ENCODE assay signal across 8 mouse cellular contexts in the genomic region with DNA sequence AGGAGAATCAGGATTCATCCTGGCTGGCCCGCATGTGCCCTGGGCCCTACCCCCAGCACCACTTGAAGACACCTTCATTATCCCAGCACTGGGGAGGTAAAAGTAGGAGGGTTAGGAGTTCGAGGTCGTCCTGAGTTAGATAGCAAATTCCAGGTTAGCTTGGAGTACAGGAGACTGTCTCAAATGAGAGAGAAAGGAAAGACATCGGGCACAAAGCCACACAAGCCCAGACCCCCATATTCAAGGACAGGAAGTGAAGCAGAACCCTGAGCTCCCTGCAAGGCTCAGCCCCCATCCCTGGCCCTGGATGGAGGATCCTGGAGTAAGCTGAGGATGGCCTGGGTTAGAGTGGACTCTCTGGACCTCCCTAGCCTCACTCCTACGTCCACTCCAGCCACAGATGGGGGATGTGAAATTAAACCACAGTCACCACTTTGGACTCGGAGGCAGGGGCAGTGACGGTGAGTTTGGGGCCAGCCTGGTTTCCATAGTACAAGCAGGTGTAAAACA. TPM values are rescaled to one million over a fixed set of nuclear protein-coding genes. Genes with fewer than 3 reads are reported as not detected.
A peak's percentile ranks its signal among the peaks of the same experiment; 100 is the strongest.
DNase-seq lines count a peak whose midpoint lies in the region; ATAC-seq and TF ChIP-seq lines count a peak whose summit lies in the region.

No protein-coding gene starts in this region.

- H3K36me3 ChIP-seq in heart, embryonic 14.5 days (ENCODE audit: control insufficient read depth, insufficient read depth, low read length) = no peaks in the 10 kb centered on the region
- H3K36me3 ChIP-seq in hindbrain, embryonic 13.5 days = no peaks in the 10 kb centered on the region
- no peaks in the 10 kb centered on the region for H3K36me3 ChIP-seq in midbrain, embryonic 12.5 days

- 32% methylated on average over 7 of the region's 7 CpGs for WGBS in heart, embryonic 14.5 days
- 27% methylated on average over 7 of the region's 7 CpGs for WGBS in hindbrain, embryonic 13.5 days
- WGBS in midbrain, embryonic 12.5 days = 6% methylated on average over 7 of the region's 7 CpGs

- no peak for DNase-seq in heart, adult 9 months (ENCODE audit: low spot score in 2 of 2)
- DNase-seq in retina, embryonic 14.5 days (ENCODE audit: low spot score) = no peak
- no peak for DNase-seq in thymus, postnatal 0 days (ENCODE audit: low spot score)
- no peak for DNase-seq in adrenal gland, postnatal 14 days

- H3K4me2 ChIP-seq in heart, embryonic 14.5 days (ENCODE audit: low read length) = peak overlapping the region; percentile 68
- H3K4me2 ChIP-seq in hindbrain, embryonic 13.5 days = peak overlapping the region; percentile 51
- H3K4me2 ChIP-seq in midbrain, embryonic 12.5 days (replicated peaks) = peak overlapping the region; percentile 44; the same call in 1 of the 2 replicates

- ATAC-seq in heart, embryonic 14.5 days (ENCODE audit: insufficient number of reproducible peaks, insufficient read depth, low FRiP score, low read depth) = no peak
- no peak for ATAC-seq in hindbrain, embryonic 13.5 days (ENCODE audit: low FRiP score)
- no peak for ATAC-seq in midbrain, embryonic 12.5 days (ENCODE audit: low FRiP score, low read depth)

- H3K9me3 ChIP-seq in heart, embryonic 14.5 days (ENCODE audit: control insufficient read depth, low read length) = no peaks in the 10 kb centered on the region
- H3K9me3 ChIP-seq in hindbrain, embryonic 13.5 days = no peaks in the 10 kb centered on the region
- no peaks in the 10 kb centered on the region for H3K9me3 ChIP-seq in midbrain, embryonic 12.5 days

- H3K4me3 ChIP-seq in heart, embryonic 14.5 days (ENCODE audit: control insufficient read depth in 1 of 2, insufficient read depth in 1 of 2, low read depth in 1 of 2, low read length in 2 of 2) = peak overlapping the region; percentile 31 to 41
- peak overlapping the region; percentile 51 for H3K4me3 ChIP-seq in bone marrow macrophage, adult 2 months (ENCODE audit: insufficient read depth, low read length)
- H3K4me3 ChIP-seq in hindbrain, embryonic 13.5 days = peak overlapping the region; percentile 7; the same call in 1 of the 2 replicates
- no peak overlapping the region for H3K4me3 ChIP-seq in midbrain, embryonic 12.5 days

- H3K27me3 ChIP-seq in heart, embryonic 14.5 days (ENCODE audit: control insufficient read depth, insufficient read depth, low read length) = no peaks in the 10 kb centered on the region
- H3K27me3 ChIP-seq in hindbrain, embryonic 13.5 days = peaks cover 46% of the 10 kb centered on the region
- H3K27me3 ChIP-seq in midbrain, embryonic 12.5 days = peaks cover 59% of the 10 kb centered on the region

- H3K27ac ChIP-seq in heart, embryonic 14.5 days (replicated peaks in 1 of 2; ENCODE audit: control insufficient read depth in 1 of 2, insufficient read depth in 1 of 2, low read depth in 2 of 2, low read length in 2 of 2) = peak overlapping the region; percentile 25 to 79; a peak in 1 of 4 replicates
- H3K27ac ChIP-seq in bone marrow macrophage, adult 2 months (ENCODE audit: insufficient read depth, low read depth, low read length) = no peak overlapping the region
- H3K27ac ChIP-seq in hindbrain, embryonic 13.5 days = no peak overlapping the region
- H3K27ac ChIP-seq in midbrain, embryonic 12.5 days (replicated peaks) = no peak overlapping the region

- H3K9ac ChIP-seq in heart, embryonic 14.5 days (ENCODE audit: low read length) = peak overlapping the region; percentile 65
- H3K9ac ChIP-seq in hindbrain, embryonic 13.5 days = 0 out of 2 replicates have a peak overlapping the region, but pooled peaks have one; percentile 19
- H3K9ac ChIP-seq in midbrain, embryonic 12.5 days (replicated peaks) = no peak overlapping the region

- no peak for TF ChIP-seq CTCF in bone marrow macrophage, adult 2 months (IDR thresholded peaks at IDR 0.05; ENCODE audit: low read depth, low read length)

- peaks cover 33 to 50% of the 10 kb centered on the region in 2 experiments for H3K4me1 ChIP-seq in heart, embryonic 14.5 days (ENCODE audit: control insufficient read depth in 2 of 2, insufficient read depth in 2 of 2, low read length in 2 of 2)
- H3K4me1 ChIP-seq in bone marrow macrophage, adult 2 months (ENCODE audit: control insufficient read depth, insufficient read depth, low read length) = peaks cover 27% of the 10 kb centered on the region
- H3K4me1 ChIP-seq in hindbrain, embryonic 13.5 days (replicated peaks) = peaks cover 51% of the 10 kb centered on the region
- peaks cover 49% of the 10 kb centered on the region for H3K4me1 ChIP-seq in midbrain, embryonic 12.5 days

- TF ChIP-seq POLR2A in bone marrow macrophage, adult 2 months (IDR thresholded peaks at IDR 0.05; ENCODE audit: borderline replicate concordance, low read depth, low read length) = no peak

RNA-seq across cellular contexts. Expression of gene Tle6, which starts 0.6 kb away (rescaled TPM):
- polyA plus RNA-seq in heart, embryonic 14.5 days (2014; fragmentation: Nextera tagmentation; extraction: Ambion mirVana) = 30.7 and 35.3 TPM in 2 replicates
- polyA plus RNA-seq in bone marrow macrophage, adult 2 months (2012; ENCODE audit: insufficient read depth, insufficient read length, missing spikeins) = 42.3 and 47.9 TPM in 2 replicates
- 3.0 and 4.2 TPM in 2 replicates for polyA plus RNA-seq in hindbrain, embryonic 13.5 days (2015; fragmentation: Nextera tagmentation; extraction: Ambion mirVana)
- 2.9 and 5.1 TPM in 2 replicates for polyA plus RNA-seq in midbrain, embryonic 12.5 days (2016; fragmentation: Nextera tagmentation; extraction: Ambion mirVana)
- 3.7 and 4.8 TPM in 2 replicates for polyA plus RNA-seq in thymus, postnatal 0 days (2015; fragmentation: Nextera tagmentation; extraction: Ambion mirVana)
- 10.1 and 15.3 TPM in 2 replicates for total RNA-seq in adrenal gland, postnatal 14 days (2021)

RNA-seq across cellular contexts. Expression of gene BC025920, which starts 4.6 kb away (rescaled TPM):
- polyA plus RNA-seq in heart, embryonic 14.5 days (2014; fragmentation: Nextera tagmentation; extraction: Ambion mirVana) = 0.35 and 0.84 TPM in 2 replicates
- polyA plus RNA-seq in bone marrow macrophage, adult 2 months (2012; ENCODE audit: insufficient read depth, insufficient read length, missing spikeins) = 0.67 and 0.78 TPM in 2 replicates
- 1.8 and 2.7 TPM in 2 replicates for polyA plus RNA-seq in hindbrain, embryonic 13.5 days (2015; fragmentation: Nextera tagmentation; extraction: Ambion mirVana)
- 2.5 and 2.6 TPM in 2 replicates for polyA plus RNA-seq in midbrain, embryonic 12.5 days (2016; fragmentation: Nextera tagmentation; extraction: Ambion mirVana)
- 0.85 and 0.98 TPM in 2 replicates for polyA plus RNA-seq in thymus, postnatal 0 days (2015; fragmentation: Nextera tagmentation; extraction: Ambion mirVana)
- total RNA-seq in adrenal gland, postnatal 14 days (2021) = 2.0 TPM in 2 replicates

RNA-seq across cellular contexts. Expression of gene Sirt6, which starts 26.1 kb away (rescaled TPM):
- polyA plus RNA-seq in heart, embryonic 14.5 days (2014; fragmentation: Nextera tagmentation; extraction: Ambion mirVana) = 22.5 and 23.9 TPM in 2 replicates
- polyA plus RNA-seq in bone marrow macrophage, adult 2 months (2012; ENCODE audit: insufficient read depth, insufficient read length, missing spikeins) = 10.9 and 13.2 TPM in 2 replicates
- 57.7 and 63.8 TPM in 2 replicates for polyA plus RNA-seq in hindbrain, embryonic 13.5 days (2015; fragmentation: Nextera tagmentation; extraction: Ambion mirVana)
- 52.8 and 54.1 TPM in 2 replicates for polyA plus RNA-seq in midbrain, embryonic 12.5 days (2016; fragmentation: Nextera tagmentation; extraction: Ambion mirVana)
- polyA plus RNA-seq in thymus, postnatal 0 days (2015; fragmentation: Nextera tagmentation; extraction: Ambion mirVana) = 26.7 and 31.3 TPM in 2 replicates
- total RNA-seq in adrenal gland, postnatal 14 days (2021) = 22.2 and 24.3 TPM in 2 replicates

RNA-seq across cellular contexts. Expression of gene Ankrd24, which starts 26.9 kb away (rescaled TPM):
- 8.1 and 9.0 TPM in 2 replicates for polyA plus RNA-seq in heart, embryonic 14.5 days (2014; fragmentation: Nextera tagmentation; extraction: Ambion mirVana)
- polyA plus RNA-seq in bone marrow macrophage, adult 2 months (2012; ENCODE audit: insufficient read depth, insufficient read length, missing spikeins) = 7.8 and 9.6 TPM in 2 replicates
- 11.7 and 13.5 TPM in 2 replicates for polyA plus RNA-seq in hindbrain, embryonic 13.5 days (2015; fragmentation: Nextera tagmentation; extraction: Ambion mirVana)
- polyA plus RNA-seq in midbrain, embryonic 12.5 days (2016; fragmentation: Nextera tagmentation; extraction: Ambion mirVana) = 6.3 and 7.4 TPM in 2 replicates
- 2.2 and 2.3 TPM in 2 replicates for polyA plus RNA-seq in thymus, postnatal 0 days (2015; fragmentation: Nextera tagmentation; extraction: Ambion mirVana)
- 18.1 and 22.5 TPM in 2 replicates for total RNA-seq in adrenal gland, postnatal 14 days (2021)

RNA-seq across cellular contexts. Expression of gene Tle2, which starts 27.1 kb away (rescaled TPM):
- polyA plus RNA-seq in heart, embryonic 14.5 days (2014; fragmentation: Nextera tagmentation; extraction: Ambion mirVana) = 21.6 and 21.8 TPM in 2 replicates
- 17.9 and 24.5 TPM in 2 replicates for polyA plus RNA-seq in bone marrow macrophage, adult 2 months (2012; ENCODE audit: insufficient read depth, insufficient read length, missing spikeins)
- 27.7 and 28.9 TPM in 2 replicates for polyA plus RNA-seq in hindbrain, embryonic 13.5 days (2015; fragmentation: Nextera tagmentation; extraction: Ambion mirVana)
- polyA plus RNA-seq in midbrain, embryonic 12.5 days (2016; fragmentation: Nextera tagmentation; extraction: Ambion mirVana) = 17.8 and 17.9 TPM in 2 replicates
- 2.4 and 2.9 TPM in 2 replicates for polyA plus RNA-seq in thymus, postnatal 0 days (2015; fragmentation: Nextera tagmentation; extraction: Ambion mirVana)
- total RNA-seq in adrenal gland, postnatal 14 days (2021) = 17.8 and 18.1 TPM in 2 replicates

Comparison
In these comparisons a context has a peak if more than half of its experiments do, and no peak if none do; other contexts are left out.
1. H3K27ac ChIP-seq: peak in heart, embryonic 14.5 days (2 of 2); none in bone marrow macrophage, adult 2 months (single experiment), hindbrain, embryonic 13.5 days (single experiment) and midbrain, embryonic 12.5 days (single experiment).
2. Peak in every context shown above with its lines, with median percentiles within 50 percentile points of each other: H3K4me2 ChIP-seq.